Mouse (Mus musculus) thymus, adult 2 months (tissue): ENCODE results near the gene Tufm.

Experiments
- CTCF ChIP-seq: fragments of 200-500 bp; IDR thresholded peaks from 2 replicates; pipeline ENCODE4 v1.5.1; 2012; ENCODE audit warnings: mild to moderate bottlenecking, control low read depth, low read length, moderate library complexity, borderline replicate concordance; ENCODE audit not compliant: control insufficient read depth, poor library complexity, insufficient read depth; ENCODE audit errors: extremely low read depth
- POLR2A ChIP-seq: fragments of 200-500 bp; IDR thresholded peaks from 2 replicates; pipeline ENCODE4 v1.6.1; 2012; ENCODE audit warnings: mild to moderate bottlenecking, low read length, control low read depth, moderate library complexity; ENCODE audit not compliant: control insufficient read depth, poor library complexity, insufficient read depth; ENCODE audit errors: extremely low read depth

DNA sequence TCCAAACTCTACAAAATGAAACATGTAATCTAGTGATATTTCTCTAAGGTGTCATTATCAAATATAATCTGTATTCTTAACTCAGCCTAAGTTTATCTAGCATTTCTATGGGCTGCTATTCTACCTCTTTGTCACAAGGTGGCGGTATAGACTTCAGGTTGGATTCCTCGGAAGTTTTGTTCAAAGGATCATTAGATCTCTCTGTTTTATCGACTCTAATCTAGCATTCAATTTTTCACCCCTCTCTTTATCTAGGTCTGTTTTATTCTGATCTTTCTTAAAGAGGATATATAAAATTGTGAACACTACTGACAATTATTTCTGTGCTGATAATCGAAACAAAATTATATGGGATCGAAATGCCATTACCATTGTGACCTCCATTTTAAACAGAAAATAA lies 5.5 kb upstream of the Tufm start:
- TF ChIP-seq POLR2A, result no peak
- no peak for TF ChIP-seq CTCF
